Mouse (Mus musculus): Measurements from ENCODE around the gene Ror1. TPM values are rescaled to one million over a fixed set of nuclear protein-coding genes. Genes with fewer than 3 reads are reported as not detected.

Gene Ror1
- total RNA-seq (2014; rRNA removed) (2.8 and 3.0 TPM in 2 replicates), polyA plus RNA-seq (2015; fragmentation: Nextera tagmentation; extraction: Ambion mirVana) (0.73 and 0.76 TPM in 2 replicates)

DNA sequence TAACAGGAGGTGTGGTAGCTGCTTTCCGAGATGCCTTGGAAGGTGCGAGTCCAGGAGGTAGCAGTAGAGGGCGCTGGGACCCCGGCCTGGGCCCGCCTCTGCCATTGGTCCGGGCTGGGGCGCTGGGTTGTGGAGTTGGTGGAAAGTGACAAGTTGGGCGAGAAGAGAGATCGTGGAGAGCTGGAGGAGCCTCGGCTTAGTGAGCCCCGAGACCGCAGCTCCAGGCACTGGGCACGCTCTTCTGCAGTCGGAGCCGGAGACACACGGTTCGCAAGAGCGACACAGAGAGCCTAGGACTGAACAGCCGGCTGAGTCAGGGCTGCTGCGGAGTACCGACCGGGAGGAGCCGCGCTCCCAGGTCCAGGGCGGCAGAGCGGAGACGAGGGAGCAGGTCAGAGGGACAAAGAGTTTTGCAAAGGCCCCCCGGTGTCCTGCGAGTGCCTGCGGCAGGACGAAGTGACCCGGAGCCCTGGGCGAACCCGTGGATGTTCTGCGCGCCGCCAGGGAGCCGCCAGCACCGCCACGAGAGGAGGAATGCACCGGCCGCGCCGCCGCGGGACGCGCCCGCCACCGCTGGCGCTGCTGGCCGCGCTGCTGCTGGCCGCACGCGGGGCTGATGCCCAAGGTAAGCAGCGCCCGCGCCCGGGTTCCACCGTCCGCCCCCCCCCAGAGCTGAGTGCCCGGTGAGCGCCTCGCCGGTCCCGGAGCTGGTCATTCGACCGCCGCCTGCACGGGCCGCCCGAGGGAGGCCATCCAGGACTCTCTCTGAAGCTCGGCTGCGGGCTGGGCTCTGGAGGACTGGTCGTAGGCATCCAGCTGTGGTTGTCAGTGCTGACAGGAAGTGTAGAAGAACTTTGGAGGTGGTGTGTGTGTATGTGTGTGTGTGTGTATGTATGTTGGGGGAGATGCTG, at the start of gene Ror1:
Gene Ror1, plus strand, starts transcription at position 107 of the 911 bp plus-strand sequence.
- DNase-seq (ENCODE audit: low spot score) = peak; percentile 87
- peak within 1 kb of the TSS; percentile 54 for H3K9ac ChIP-seq (replicated peaks; ENCODE audit: low read length, poor library complexity, severe bottlenecking)
- peak; percentile 82 for TF ChIP-seq CTCF (IDR thresholded peaks at IDR 0.05)
- no peaks in the 10 kb centered on the region for H3K9me3 ChIP-seq (ENCODE audit: low read length)
- H3K4me2 ChIP-seq (ENCODE audit: low read depth, low read length, poor library complexity, severe bottlenecking) = peak within 1 kb of the TSS; percentile 99
- peak; percentile 89 for ATAC-seq (ENCODE audit: low FRiP score)
- H3K27me3 ChIP-seq (ENCODE audit: insufficient read depth, low read length) = peaks cover 3% of the 10 kb centered on the region
- H3K4me3 ChIP-seq (ENCODE audit: low read depth, low read length) = peak within 1 kb of the TSS; percentile 67
- WGBS = under 1% methylated on average over 62 of the region's 76 CpGs
- H3K27ac ChIP-seq (ENCODE audit: low read depth, low read length) = no peak within 1 kb of the TSS
- H3K36me3 ChIP-seq (ENCODE audit: insufficient read depth, low read length) = no peaks in the 10 kb centered on the region
- H3K4me1 ChIP-seq (ENCODE audit: insufficient read depth, low read length) = no peaks in the 10 kb centered on the region

DNA sequence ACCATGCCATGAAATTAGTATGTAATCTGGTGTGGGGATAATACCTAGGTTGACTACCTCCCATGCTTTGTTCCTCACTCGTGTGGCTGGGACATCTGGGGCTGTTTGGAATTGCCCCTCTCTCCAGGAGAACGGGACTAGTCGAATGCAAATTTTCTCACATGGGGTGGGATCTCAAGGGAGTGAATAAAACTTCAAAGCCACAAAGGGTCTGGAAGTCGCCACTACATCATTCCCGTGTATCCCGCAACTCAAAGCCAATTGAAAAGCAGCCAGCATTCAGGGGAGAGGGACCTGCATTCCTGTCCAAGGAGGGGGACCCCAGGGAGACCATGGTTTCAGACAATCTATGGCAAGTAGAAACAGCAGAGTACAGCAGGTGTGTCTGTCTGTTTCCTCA, 48.5 kb upstream of the Ror1 start:
- Histone ChIP-seq H3K36me3 (ENCODE audit: insufficient read depth, low read length) (no peaks in the 10 kb centered on the region), H3K9me3 (ENCODE audit: low read length) (no peaks in the 10 kb centered on the region), H3K9ac (replicated peaks; ENCODE audit: low read length, poor library complexity, severe bottlenecking) (no peak overlapping the region), H3K27ac (ENCODE audit: low read depth, low read length) (no peak overlapping the region), H3K27me3 (ENCODE audit: insufficient read depth, low read length) (no peaks in the 10 kb centered on the region), H3K4me2 (ENCODE audit: low read depth, low read length, poor library complexity, severe bottlenecking) (no peak overlapping the region), H3K4me3 (ENCODE audit: low read depth, low read length) (no peak overlapping the region), H3K4me1 (ENCODE audit: insufficient read depth, low read length) (no peaks in the 10 kb centered on the region)
- ATAC-seq (ENCODE audit: low FRiP score) (no peak), DNase-seq (ENCODE audit: low spot score) (no peak)
- TF ChIP-seq CTCF (IDR thresholded peaks at IDR 0.05) = no peak
- 35% methylated on average over 6 of the region's 6 CpGs for WGBS

DNA sequence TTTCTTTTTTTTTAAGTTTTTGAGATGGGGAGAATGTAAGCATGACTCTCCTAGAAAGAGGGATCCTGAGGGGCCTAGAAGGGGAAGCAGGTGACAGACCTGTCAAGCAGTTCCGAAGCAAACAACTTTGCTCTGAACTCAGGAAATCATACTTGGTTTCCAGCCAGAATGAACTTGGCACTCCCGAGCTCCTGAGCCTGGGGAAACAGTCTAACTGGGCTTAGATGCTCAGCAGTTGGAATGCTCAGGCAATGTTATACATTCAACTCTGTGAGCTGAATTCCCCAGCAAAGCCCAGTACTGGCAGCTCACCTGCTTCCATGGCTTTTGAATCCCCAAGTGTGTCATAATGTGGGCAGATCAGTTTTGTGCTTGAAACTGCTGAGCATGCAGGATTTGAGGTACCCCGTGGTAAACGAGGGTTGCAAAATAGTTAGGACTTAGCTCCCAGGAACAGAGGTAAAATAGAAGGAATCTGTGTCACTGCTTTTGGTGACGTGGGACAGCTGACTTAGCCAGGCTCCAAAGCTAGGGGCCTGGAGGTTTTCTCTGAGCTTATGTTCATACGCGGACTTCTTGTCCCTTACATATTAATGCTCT, 47.1 kb upstream of the Ror1 start:
- TF ChIP-seq CTCF (IDR thresholded peaks at IDR 0.05) = no peak
- DNase-seq (ENCODE audit: low spot score) = no peak
- no peaks in the 10 kb centered on the region for H3K36me3 ChIP-seq (ENCODE audit: insufficient read depth, low read length)
- no peaks in the 10 kb centered on the region for H3K9me3 ChIP-seq (ENCODE audit: low read length)
- no peak for ATAC-seq (ENCODE audit: low FRiP score)
- no peak overlapping the region for H3K4me2 ChIP-seq (ENCODE audit: low read depth, low read length, poor library complexity, severe bottlenecking)
- H3K9ac ChIP-seq (replicated peaks; ENCODE audit: low read length, poor library complexity, severe bottlenecking) = no peak overlapping the region
- no peak overlapping the region for H3K27ac ChIP-seq (ENCODE audit: low read depth, low read length)
- H3K27me3 ChIP-seq (ENCODE audit: insufficient read depth, low read length) = no peaks in the 10 kb centered on the region
- no peak overlapping the region for H3K4me3 ChIP-seq (ENCODE audit: low read depth, low read length)
- H3K4me1 ChIP-seq (ENCODE audit: insufficient read depth, low read length) = no peaks in the 10 kb centered on the region
- WGBS = 64% methylated on average over 7 of the region's 7 CpGs

DNA sequence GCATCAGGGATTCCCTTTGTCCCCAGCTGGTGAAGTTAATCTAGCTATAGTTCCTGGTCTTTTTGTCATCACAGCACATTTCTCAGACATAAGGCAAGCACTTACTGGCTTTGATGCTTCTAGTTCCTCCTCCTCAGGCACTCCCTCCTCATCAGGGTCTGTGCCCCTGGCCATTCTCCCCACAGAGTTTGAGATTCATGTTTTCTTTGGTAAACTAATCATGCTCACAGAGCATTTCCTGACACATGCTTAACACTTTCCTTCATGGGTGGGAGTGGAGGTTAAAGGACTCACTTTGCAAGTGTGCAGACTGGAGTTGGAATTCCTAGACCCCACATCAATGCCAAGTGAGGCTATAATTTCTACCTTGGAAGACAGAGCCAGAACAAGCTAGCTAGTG, 43.8 kb upstream of the Ror1 start:
- no peaks in the 10 kb centered on the region for H3K4me1 ChIP-seq (ENCODE audit: insufficient read depth, low read length)
- no peaks in the 10 kb centered on the region for H3K27me3 ChIP-seq (ENCODE audit: insufficient read depth, low read length)
- no peak overlapping the region for H3K4me3 ChIP-seq (ENCODE audit: low read depth, low read length)
- H3K4me2 ChIP-seq (ENCODE audit: low read depth, low read length, poor library complexity, severe bottlenecking) = no peak overlapping the region
- H3K36me3 ChIP-seq (ENCODE audit: insufficient read depth, low read length) = no peaks in the 10 kb centered on the region
- H3K27ac ChIP-seq (ENCODE audit: low read depth, low read length) = no peak overlapping the region
- DNase-seq (ENCODE audit: low spot score) = no peak
- no peak for TF ChIP-seq CTCF (IDR thresholded peaks at IDR 0.05)
- no peak for ATAC-seq (ENCODE audit: low FRiP score)
- no peak overlapping the region for H3K9ac ChIP-seq (replicated peaks; ENCODE audit: low read length, poor library complexity, severe bottlenecking)
- H3K9me3 ChIP-seq (ENCODE audit: low read length) = no peaks in the 10 kb centered on the region

DNA sequence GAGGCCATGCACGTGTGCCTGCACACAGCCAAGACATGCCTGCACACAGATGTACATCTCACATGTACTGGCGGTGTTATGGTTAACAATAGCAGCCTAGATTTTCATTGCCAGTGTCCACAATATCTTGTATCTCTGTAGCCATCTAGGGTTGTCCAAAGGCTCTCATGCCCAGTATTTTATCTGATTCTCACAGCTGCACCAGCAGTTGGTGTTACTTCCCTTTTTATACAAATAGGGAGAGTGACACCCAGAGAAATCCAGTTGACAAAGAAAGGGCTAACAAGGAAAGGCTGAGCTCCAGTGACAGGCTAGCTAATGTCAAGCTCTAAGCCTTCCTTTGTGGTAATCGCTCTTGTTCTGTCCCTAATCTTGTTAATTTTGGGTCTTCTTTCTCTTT, 43.3 kb upstream of the Ror1 start:
- TF ChIP-seq CTCF (IDR thresholded peaks at IDR 0.05) = no peak
- no peak for ATAC-seq (ENCODE audit: low FRiP score)
- 24% methylated on average over 3 of the region's 3 CpGs for WGBS

DNA sequence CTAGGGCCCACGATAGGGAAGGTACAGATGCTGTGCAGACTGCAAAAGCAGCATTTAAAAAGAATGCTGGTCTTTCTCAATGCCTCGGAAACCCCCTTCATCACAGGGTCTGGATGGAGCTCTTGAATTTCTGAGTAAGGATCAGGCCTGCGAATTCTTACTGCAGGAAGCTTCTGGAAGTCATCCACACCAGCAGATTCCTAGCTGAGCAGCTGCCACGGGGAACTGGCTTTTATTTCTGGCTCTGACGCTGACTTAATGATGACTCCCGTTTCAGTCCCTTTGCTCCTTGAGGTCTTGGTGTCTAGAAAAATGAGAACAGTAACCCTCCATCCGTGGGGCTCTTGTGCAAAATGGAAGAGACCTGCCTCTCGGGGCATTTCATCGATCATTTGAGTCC, 39.5 kb upstream of the Ror1 start:
- WGBS = 56% methylated on average over 9 of the region's 9 CpGs
- ATAC-seq (ENCODE audit: low FRiP score) = no peak
- no peaks in the 10 kb centered on the region for H3K36me3 ChIP-seq (ENCODE audit: insufficient read depth, low read length)

More for the DNA sequence above, 43.3 kb upstream of the Ror1 start:
- DNase-seq (ENCODE audit: low spot score) = no peak
- Histone ChIP-seq H3K4me2 (ENCODE audit: low read depth, low read length, poor library complexity, severe bottlenecking) (no peak overlapping the region), H3K36me3 (ENCODE audit: insufficient read depth, low read length) (no peaks in the 10 kb centered on the region), H3K4me3 (ENCODE audit: low read depth, low read length) (no peak overlapping the region), H3K9ac (replicated peaks; ENCODE audit: low read length, poor library complexity, severe bottlenecking) (no peak overlapping the region), H3K9me3 (ENCODE audit: low read length) (no peaks in the 10 kb centered on the region), H3K27me3 (ENCODE audit: insufficient read depth, low read length) (no peaks in the 10 kb centered on the region), H3K27ac (ENCODE audit: low read depth, low read length) (no peak overlapping the region), H3K4me1 (ENCODE audit: insufficient read depth, low read length) (no peaks in the 10 kb centered on the region)

More for the DNA sequence above, 39.5 kb upstream of the Ror1 start:
- Histone ChIP-seq H3K9ac (replicated peaks; ENCODE audit: low read length, poor library complexity, severe bottlenecking) (no peak overlapping the region), H3K4me2 (ENCODE audit: low read depth, low read length, poor library complexity, severe bottlenecking) (no peak overlapping the region), H3K4me1 (ENCODE audit: insufficient read depth, low read length) (no peaks in the 10 kb centered on the region), H3K27me3 (ENCODE audit: insufficient read depth, low read length) (no peaks in the 10 kb centered on the region), H3K9me3 (ENCODE audit: low read length) (no peaks in the 10 kb centered on the region), H3K27ac (ENCODE audit: low read depth, low read length) (no peak overlapping the region), H3K4me3 (ENCODE audit: low read depth, low read length) (no peak overlapping the region)
- no peak for TF ChIP-seq CTCF (IDR thresholded peaks at IDR 0.05)
- DNase-seq (ENCODE audit: low spot score) = no peak
